Mouse (Mus musculus) midbrain, postnatal 0 days (tissue): ENCODE data around the gene Ccl25. TPM values are rescaled to one million over a fixed set of nuclear protein-coding genes. Genes with fewer than 3 reads are reported as not detected.
A peak's percentile ranks its signal among the peaks of the same experiment; 100 is the strongest.
"Not testable (repeated sequence)": the region's sequence is repeated elsewhere in the genome, so short reads cannot be mapped to it uniquely, and the experiment has no call there.

ENCODE experiments used
- ATAC-seq: fragments of 200-750 bp; cut with Nextera tagmentation; 2 replicates; pipeline ENCODE4 v1.8.0; 2017; ENCODE audit warnings: moderate number of reproducible peaks, mild to moderate bottlenecking, moderate TSS enrichment, moderate library complexity; ENCODE audit not compliant: low FRiP score
- DNase-seq: peaks from one replicate; pipeline ENCODE4 v3.0.0-alpha.2; 2015; ENCODE audit warnings: low spot score
- H3K27ac ChIP-seq: fragments of 300-500 bp; sonication (generic); 2 replicates; pipeline ENCODE4 v1.5.1; 2014; ENCODE audit warnings: low read depth, mild to moderate bottlenecking, low read length, mixed read lengths
- H3K27me3 ChIP-seq: fragments of 300-500 bp; sonication (generic); 2 replicates; pipeline ENCODE4 v1.6.1; 2014; ENCODE audit warnings: low read length, control low read depth, mixed read lengths; ENCODE audit not compliant: insufficient read depth
- H3K36me3 ChIP-seq: fragments of 300-500 bp; sonication (generic); 2 replicates; pipeline ENCODE4 v1.6.1; 2014; ENCODE audit warnings: low read length, control low read depth, mixed read lengths; ENCODE audit not compliant: insufficient read depth
- H3K4me1 ChIP-seq: fragments of 300-500 bp; sonication (generic); 2 replicates; pipeline ENCODE4 v1.6.1; 2014; ENCODE audit warnings: mild to moderate bottlenecking, control low read depth, antibody characterized with exemption, low read length, mixed read lengths; ENCODE audit not compliant: insufficient read depth
- H3K4me2 ChIP-seq: fragments of 300-500 bp; sonication (generic); 2 replicates; pipeline ENCODE4 v1.6.1; 2014; ENCODE audit warnings: low read depth, mild to moderate bottlenecking, low read length, mixed read lengths; ENCODE audit not compliant: poor library complexity, severe bottlenecking
- H3K4me3 ChIP-seq: fragments of 300-500 bp; sonication (generic); 2 replicates; pipeline ENCODE4 v1.5.1; 2014; ENCODE audit warnings: low read depth, mild to moderate bottlenecking, low read length, moderate library complexity
- H3K9ac ChIP-seq: fragments of 300-500 bp; sonication (generic); replicated peaks from 2 replicates; pipeline ENCODE4 v1.6.1; 2014; ENCODE audit warnings: mild to moderate bottlenecking, low read length, moderate library complexity, mixed read lengths; ENCODE audit not compliant: poor library complexity, severe bottlenecking
- H3K9me3 ChIP-seq: fragments of 300-500 bp; sonication (generic); 2 replicates; pipeline ENCODE4 v1.6.1; 2016; ENCODE audit warnings: low read length, control low read depth
- CTCF ChIP-seq: IDR thresholded peaks from 2 replicates; pipeline ENCODE4 v1.5.1; 2016; ENCODE audit warnings: antibody characterized with exemption, mild to moderate bottlenecking
- WGBS: fragments of 180-500 bp; shearing (Covaris S2); extraction: QIAGEN DNeasy Blood & Tissue Kit; methylation state at CpG from one replicate; pipeline ENCODE4 v1.1.7; 2014; 5-methylcytosine and 5-hydroxymethylcytosine counted together
- polyA plus RNA-seq: library from polyadenylated mRNA; unstranded; fragments of >200 nt; fragmentation: Nextera tagmentation; extraction: Ambion mirVana; gene quantifications from 2 replicates; pipeline ENCODE4 v1.2.1, GENCODE M21; 2015
- total RNA-seq: library from RNA; depleted of rRNA; stranded (reverse); fragments of >200 nt; gene quantifications from 2 replicates; pipeline ENCODE4 v1.2.3, GENCODE M21; 2014; rRNA removed

The Ccl25 gene
- total and polyA plus RNA-seq, 2 experiments from 2014 or later, result 4.9 to 16.3 TPM

- ATAC-seq (peak; percentile 58; the same call in 1 of the 2 replicates), DNase-seq (peak; percentile 55)
- H3K4me1 ChIP-seq, result no peaks in the 10 kb centered on the region
- no peaks in the 10 kb centered on the region for H3K36me3 ChIP-seq
- TF ChIP-seq CTCF, result peak; percentile 59
- H3K9ac ChIP-seq, result no peak overlapping the region
- H3K27ac ChIP-seq, result no peak overlapping the region
- no peaks in the 10 kb centered on the region for H3K9me3 ChIP-seq
- H3K4me2 ChIP-seq, result no peak overlapping the region
- 30% methylated on average over 2 of the region's 2 CpGs for WGBS
- no peaks in the 10 kb centered on the region for H3K27me3 ChIP-seq
- H3K4me3 ChIP-seq, result no peak overlapping the region
Observed at GRCm38 (mm10) chr8:4370078-4370477, 45.1 kb downstream of the Ccl25 start.

GRCm38 (mm10) chr8:4372657-4373056 lies 47.6 kb downstream of the Ccl25 start:
- Histone ChIP-seq H3K27me3 (no peaks in the 10 kb centered on the region), H3K9me3 (no peaks in the 10 kb centered on the region), H3K27ac (no peak overlapping the region), H3K9ac (no peak overlapping the region), H3K4me3 (no peak overlapping the region), H3K4me1 (no peaks in the 10 kb centered on the region), H3K4me2 (no peak overlapping the region), H3K36me3 (no peaks in the 10 kb centered on the region)
- TF ChIP-seq CTCF, result peak; percentile 36; the same call in 1 of the 2 replicates
- ATAC-seq (no peak), DNase-seq (no peak)
- 73% methylated on average over 2 of the region's 2 CpGs for WGBS

- H3K9ac ChIP-seq, result no peak overlapping the region
- H3K27me3 ChIP-seq, result no peaks in the 10 kb centered on the region
- H3K4me1 ChIP-seq, result no peaks in the 10 kb centered on the region
- H3K4me3 ChIP-seq, result no peak overlapping the region
- DNase-seq (no peak), ATAC-seq (no peak)
- no peak overlapping the region for H3K27ac ChIP-seq
- no peaks in the 10 kb centered on the region for H3K9me3 ChIP-seq
- no peak for TF ChIP-seq CTCF
- H3K36me3 ChIP-seq, result no peaks in the 10 kb centered on the region
- no peak overlapping the region for H3K4me2 ChIP-seq
- 85% methylated on average over 2 of the region's 2 CpGs for whole genome bisulfite sequencing
Observed at GRCm38 (mm10) chr8:4401442-4401841, 76.4 kb downstream of the Ccl25 start.

- ATAC-seq (no peak), DNase-seq (no peak)
- no peak for TF ChIP-seq CTCF
- H3K9ac ChIP-seq, result 0 out of 2 replicates have a peak overlapping the region, but pooled peaks have one; percentile 26
- no peaks in the 10 kb centered on the region for H3K9me3 ChIP-seq
- peak overlapping the region; percentile 49 for H3K4me2 ChIP-seq
- WGBS, result 45% methylated on average over 19 of the region's 19 CpGs
- peak overlapping the region; percentile 28 for H3K4me3 ChIP-seq
- H3K4me1 ChIP-seq, result no peaks in the 10 kb centered on the region
- H3K36me3 ChIP-seq, result no peaks in the 10 kb centered on the region
- no peak overlapping the region for H3K27ac ChIP-seq
- no peaks in the 10 kb centered on the region for H3K27me3 ChIP-seq
Observed at GRCm38 (mm10) chr8:4403960-4404879, 79.2 kb downstream of the Ccl25 start.

GRCm38 (mm10) chr8:4404880-4405261 lies 79.9 kb downstream of the Ccl25 start:
- TF ChIP-seq CTCF, result no peak
- DNase-seq, result peak; percentile 5
- H3K9me3 ChIP-seq, result no peaks in the 10 kb centered on the region
- H3K4me3 ChIP-seq, result peak overlapping the region; percentile 28
- no peaks in the 10 kb centered on the region for H3K27me3 ChIP-seq
- H3K9ac ChIP-seq, result 0 out of 2 replicates have a peak overlapping the region, but pooled peaks have one; percentile 26
- ATAC-seq, result peak; percentile 58
- H3K36me3 ChIP-seq, result no peaks in the 10 kb centered on the region
- no peaks in the 10 kb centered on the region for H3K4me1 ChIP-seq
- 14% methylated on average over 16 of the region's 16 CpGs for WGBS
- no peak overlapping the region for H3K27ac ChIP-seq
- H3K4me2 ChIP-seq, result peak overlapping the region; percentile 49

- not testable (repeated sequence) for H3K4me3 ChIP-seq, H3K36me3 ChIP-seq, H3K27ac ChIP-seq, H3K27me3 ChIP-seq, DNase-seq, ATAC-seq, H3K9me3 ChIP-seq, H3K9ac ChIP-seq, H3K4me2 ChIP-seq, H3K4me1 ChIP-seq
- WGBS, result 76% methylated on average over 6 of the region's 6 CpGs
Observed at GRCm38 (mm10) chr8:4408425-4408824, 83.4 kb downstream of the Ccl25 start.

Other genes starting within 250 kb of the Ccl25 start
- gene Cd209f, start 219.4 kb upstream of the Ccl25 start, total RNA-seq, result 0.55 TPM in 1 of 2 replicates, not detected in the other
- gene Cd209f, start 219.4 kb upstream of the Ccl25 start, polyA plus RNA-seq, result 0.49 and 0.90 TPM in 2 replicates
- gene Cd209g, start 191.1 kb upstream of the Ccl25 start, total RNA-seq, result not detected in 2 replicates
- not detected in 2 replicates for gene Cd209g, start 191.1 kb upstream of the Ccl25 start, polyA plus RNA-seq
- gene Evi5l, start 158.6 kb upstream of the Ccl25 start, total RNA-seq, result 229 and 238 TPM in 2 replicates
- 108 and 111 TPM in 2 replicates for gene Evi5l, start 158.6 kb upstream of the Ccl25 start, polyA plus RNA-seq
- gene Prr36, start 107.8 kb upstream of the Ccl25 start, total RNA-seq, result 17.9 and 19.4 TPM in 2 replicates
- gene Prr36, start 107.8 kb upstream of the Ccl25 start, polyA plus RNA-seq, result 28.1 and 33.1 TPM in 2 replicates
- gene Lrrc8e, start 98.4 kb upstream of the Ccl25 start, total RNA-seq, result not detected in 2 replicates
- gene Lrrc8e, start 98.4 kb upstream of the Ccl25 start, polyA plus RNA-seq, result 0.12 TPM in 1 of 2 replicates, not detected in the other
- 32.8 and 42.3 TPM in 2 replicates for gene Map2k7, start 86.5 kb upstream of the Ccl25 start, total RNA-seq
- 29.3 and 29.4 TPM in 2 replicates for gene Map2k7, start 86.5 kb upstream of the Ccl25 start, polyA plus RNA-seq
- 0.11 and 0.61 TPM in 2 replicates for gene Gm49320, start 86.3 kb upstream of the Ccl25 start, total RNA-seq
- 0.45 and 0.85 TPM in 2 replicates for gene Gm49320, start 86.3 kb upstream of the Ccl25 start, polyA plus RNA-seq
- gene Tgfbr3l, start 77.0 kb upstream of the Ccl25 start, total RNA-seq, result 8.2 and 15.3 TPM in 2 replicates
- gene Tgfbr3l, start 77.0 kb upstream of the Ccl25 start, polyA plus RNA-seq, result 3.5 and 5.1 TPM in 2 replicates
- gene Snapc2, start 72.1 kb upstream of the Ccl25 start, total RNA-seq, result 60.4 and 74.3 TPM in 2 replicates
- gene Snapc2, start 72.1 kb upstream of the Ccl25 start, polyA plus RNA-seq, result 64.8 and 68.1 TPM in 2 replicates
- gene Ctxn1, start 65.9 kb upstream of the Ccl25 start, total RNA-seq, result 78.5 and 91.4 TPM in 2 replicates
- gene Ctxn1, start 65.9 kb upstream of the Ccl25 start, polyA plus RNA-seq, result 250 and 259 TPM in 2 replicates
- 58.0 and 58.5 TPM in 2 replicates for gene Timm44, start 49.3 kb upstream of the Ccl25 start, total RNA-seq
- 50.5 and 52.7 TPM in 2 replicates for gene Timm44, start 49.3 kb upstream of the Ccl25 start, polyA plus RNA-seq
- gene Elavl1, start 203 bp downstream of the Ccl25 start, total RNA-seq, result 70.6 and 73.3 TPM in 2 replicates
- 50.0 and 54.3 TPM in 2 replicates for gene Elavl1, start 203 bp downstream of the Ccl25 start, polyA plus RNA-seq
- 38.3 and 40.1 TPM in 2 replicates for gene Cers4, start 167.8 kb downstream of the Ccl25 start, total RNA-seq
- gene Cers4, start 167.8 kb downstream of the Ccl25 start, polyA plus RNA-seq, result 55.3 and 59.7 TPM in 2 replicates